Mouse (Mus musculus): ENCODE data around the gene Hes1. TPM values are rescaled to one million over a fixed set of nuclear protein-coding genes. Genes with fewer than 3 reads are reported as not detected.

Hes1 gene
- polyA plus RNA-seq (2017; shearing (Covaris generic)): 0.60 TPM

GRCm38 (mm10) chr16:30063984-30064453 lies at the start of gene Hes1:
TSS of gene Hes1 (plus strand) at chr16:30064384.

Other genes with a start within 250 kb of the Hes1 start
- gene Cpn2, start 203.1 kb downstream of the Hes1 start, polyA plus RNA-seq (2017; shearing (Covaris generic)): not detected
- not detected for gene Lrrc15, start 218.9 kb downstream of the Hes1 start, polyA plus RNA-seq (2017; shearing (Covaris generic))
- not detected for gene Gp5, start 246.4 kb downstream of the Hes1 start, polyA plus RNA-seq (2017; shearing (Covaris generic))